Mouse (Mus musculus) lung, postnatal 0 days (tissue): Measurements from ENCODE around the gene Smad5.

Experiments
- CTCF ChIP-seq: IDR thresholded peaks from 2 replicates; pipeline ENCODE4 v1.5.1; 2016; ENCODE audit warnings: antibody characterized with exemption, mild to moderate bottlenecking
- EP300 ChIP-seq: IDR thresholded peaks from 2 replicates; pipeline ENCODE4 v1.6.1; 2016; ENCODE audit warnings: antibody characterized with exemption, mild to moderate bottlenecking, control low read depth

GRCm38 (mm10) chr13:56699370-56699769 is 3.4 kb upstream of the Smad5 start:
- TF ChIP-seq CTCF, result peak; percentile 42
- TF ChIP-seq EP300, result no peak
